Mouse (Mus musculus) layer of hippocampus, adult 18-20 months (tissue): ENCODE measurements around the gene Ppil1. TPM values are rescaled to one million over a fixed set of nuclear protein-coding genes. Genes with fewer than 3 reads are reported as not detected.

Source experiments
- DNase-seq, 2 experiments: peaks; one replicate each; pipeline ENCODE4 v3.0.0; 2022; ENCODE audit warnings: low spot score in 2 of 2
- total RNA-seq, 2 experiments: library from RNA; stranded (reverse); gene quantifications; 2 replicates each; pipeline ENCODE4 v1.2.3; 2021

Ppil1 gene
- total RNA-seq, 2 experiments from 2014 or later, result 16.2 to 18.4 TPM

DNA sequence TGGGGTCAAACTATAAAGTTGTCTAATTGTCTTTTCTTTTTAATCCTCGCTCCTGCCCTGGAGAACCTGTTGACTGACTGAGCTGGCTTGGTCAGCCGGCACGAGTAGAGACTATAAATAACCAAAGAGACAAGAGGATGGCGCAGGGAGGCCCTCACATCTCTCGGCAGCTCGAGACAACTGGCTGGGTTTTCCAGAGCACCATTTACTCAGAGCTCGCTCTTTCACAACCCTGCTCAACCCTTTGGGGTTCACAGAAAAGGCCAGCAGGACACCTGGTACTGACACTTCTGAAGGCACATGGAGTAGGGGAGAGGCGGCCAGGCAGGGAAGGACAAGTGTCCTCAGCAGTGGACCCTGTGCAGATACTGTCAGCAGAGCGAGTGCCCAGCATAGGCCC is 10.3 kb downstream of the Ppil1 start:
- DNase-seq, result no peak

DNA sequence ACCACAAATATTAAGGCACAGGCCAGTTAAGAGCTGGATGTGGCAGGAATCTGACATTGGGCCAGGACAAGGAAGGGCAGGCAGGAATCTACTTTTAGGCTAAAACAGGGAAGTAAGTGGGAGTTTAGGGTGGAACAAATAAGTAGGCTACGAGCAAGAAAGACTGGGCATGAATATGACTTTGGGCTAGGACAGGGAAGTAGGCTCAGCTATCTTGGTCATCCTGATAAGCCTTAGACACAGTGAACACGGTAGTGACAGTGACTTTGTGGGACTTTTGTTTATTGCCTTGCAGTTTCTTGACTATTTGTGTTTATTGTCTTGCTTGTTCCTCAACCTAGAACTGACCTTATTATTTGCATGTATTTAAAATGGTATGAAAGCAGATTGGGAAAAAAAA is 10.8 kb downstream of the Ppil1 start:
- DNase-seq, result no peak

DNA sequence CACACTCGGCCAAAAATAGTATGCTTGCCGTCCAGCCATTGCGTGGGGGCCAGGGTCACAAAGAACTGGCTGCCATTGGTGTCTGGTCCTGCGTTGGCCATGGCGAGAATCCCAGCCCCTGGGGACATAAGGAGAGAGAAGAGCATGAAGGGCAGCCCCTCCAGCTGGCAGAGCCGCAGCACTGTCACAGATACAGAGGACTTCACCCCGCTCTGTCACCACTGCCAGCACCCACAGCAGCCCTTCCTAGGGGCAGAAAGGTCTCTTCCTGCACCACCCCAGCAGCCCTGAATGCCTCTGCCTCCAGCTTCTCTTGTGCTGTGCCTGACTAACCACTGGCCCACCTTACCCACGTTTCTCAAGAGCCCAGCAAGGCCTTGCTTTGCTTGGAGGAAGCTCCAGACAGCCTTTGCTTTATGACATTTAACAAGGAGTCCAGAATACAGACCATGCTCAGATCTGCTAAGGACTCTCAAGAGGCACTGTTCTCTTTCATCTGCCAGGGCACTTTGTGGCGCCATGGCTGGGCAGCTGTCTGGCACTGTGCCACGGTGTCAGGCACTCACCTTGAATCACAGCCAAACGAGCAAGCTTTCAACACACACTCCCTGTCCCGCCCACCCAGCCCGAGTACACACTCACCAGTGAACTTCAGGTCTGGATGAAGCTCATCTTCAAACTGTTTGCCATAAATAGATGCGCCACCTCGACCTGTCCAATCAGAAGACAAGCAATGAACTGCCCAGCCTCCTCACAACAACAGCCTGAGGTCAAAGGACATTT is 12.2 kb downstream of the Ppil1 start:
- no peak for DNase-seq

DNA sequence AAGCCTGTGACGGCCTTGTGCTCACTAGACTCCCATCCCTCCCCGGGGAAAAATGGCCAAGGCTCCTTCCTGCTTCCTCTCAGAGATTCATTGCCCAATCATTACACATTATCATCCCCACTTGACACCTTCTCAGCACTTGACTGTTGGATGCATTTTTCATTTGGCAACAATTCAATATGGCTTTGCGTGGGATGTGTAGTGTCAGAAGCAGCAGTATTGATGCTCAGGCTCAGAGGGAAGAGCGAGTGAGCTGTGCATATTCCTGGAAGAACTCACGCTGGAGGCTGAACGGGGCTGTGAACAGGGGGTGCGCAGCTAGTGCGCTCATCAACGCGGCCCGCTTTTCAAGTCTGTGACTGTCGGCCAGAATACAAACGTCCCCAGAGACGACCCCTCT is 13.0 kb downstream of the Ppil1 start:
- DNase-seq, result peak in 1 of 2 experiments; percentile 35

DNA sequence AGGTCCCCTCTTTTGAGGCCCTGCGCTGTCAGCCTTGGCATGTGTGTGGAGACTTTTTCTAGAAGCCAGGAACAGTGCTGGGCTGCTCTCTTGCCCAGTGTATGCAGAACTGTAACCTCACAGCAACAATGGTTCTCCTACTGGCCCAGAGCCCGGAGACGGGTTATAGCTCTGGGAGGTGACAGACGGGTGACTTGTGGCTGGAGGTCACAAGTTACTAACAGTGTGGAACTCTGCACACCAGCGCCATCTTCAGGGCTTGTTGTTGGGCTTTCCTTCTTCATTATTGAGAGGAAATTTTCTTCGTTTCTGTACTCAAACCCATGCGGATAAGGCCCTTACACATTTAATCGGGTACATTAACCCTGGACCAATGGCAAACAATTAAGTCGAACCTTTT is 14.5 kb downstream of the Ppil1 start:
- no peak for DNase-seq

DNA sequence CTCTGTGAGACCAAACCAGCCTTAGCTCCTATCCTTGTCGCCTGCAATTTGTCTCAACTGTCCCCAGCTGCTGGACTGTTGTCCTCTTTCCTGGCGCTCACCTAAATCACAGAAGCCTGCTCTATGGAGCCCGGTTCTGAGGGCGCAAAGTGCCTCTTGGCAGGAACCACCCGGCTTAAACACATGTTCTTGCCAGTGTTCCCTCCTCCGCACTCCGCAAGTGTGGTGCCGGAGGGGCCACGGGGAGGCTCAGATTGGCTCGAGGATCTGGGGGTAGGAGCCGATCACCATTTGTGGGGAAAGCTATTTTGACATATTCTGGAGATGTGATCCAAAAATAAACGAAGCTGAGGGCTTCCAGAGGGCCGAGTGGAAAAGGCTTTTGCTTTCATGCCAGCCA is 16.1 kb downstream of the Ppil1 start:
- DNase-seq, result no peak

DNA sequence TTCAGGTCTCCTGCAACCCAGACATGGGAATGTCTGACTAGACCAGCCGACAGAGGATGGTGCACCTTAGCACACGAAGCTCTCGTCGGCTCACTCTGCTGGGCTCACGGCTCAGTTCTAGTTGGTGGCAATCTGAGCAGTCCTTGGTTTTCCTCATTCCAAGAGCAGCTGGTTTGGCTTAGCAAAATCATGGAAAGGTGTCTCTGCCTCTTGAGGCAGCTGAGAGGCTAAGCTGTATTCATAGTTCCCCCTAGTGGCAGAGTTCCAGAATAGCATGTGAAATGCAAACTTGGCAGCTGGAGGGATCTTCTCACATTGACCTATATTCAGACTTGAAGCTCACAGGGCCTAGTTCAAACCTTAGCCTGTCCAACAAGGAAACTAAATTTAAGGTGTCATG is 17.4 kb downstream of the Ppil1 start:
- peak in 1 of 2 experiments; percentile 51 for DNase-seq

DNA sequence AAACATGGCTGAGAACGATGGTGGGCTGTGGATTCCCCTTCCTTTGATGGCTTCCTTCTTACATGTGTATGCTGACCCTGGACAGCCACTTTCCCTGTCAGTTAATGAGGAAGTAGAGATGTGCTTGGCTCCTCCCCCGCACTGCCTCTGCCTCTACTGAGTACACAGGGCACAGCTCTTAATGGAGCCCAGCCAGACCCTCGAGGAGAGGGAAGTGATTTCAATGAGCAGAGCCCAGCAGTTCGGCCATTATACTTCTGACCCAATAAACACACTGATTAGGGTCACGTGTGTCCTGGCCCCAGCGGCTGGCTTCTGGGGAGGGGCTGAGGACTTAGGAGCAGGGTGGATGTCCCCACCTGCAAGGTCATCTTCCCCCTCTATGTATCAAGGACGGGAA is 18.3 kb downstream of the Ppil1 start:
- DNase-seq, result no peak

DNA sequence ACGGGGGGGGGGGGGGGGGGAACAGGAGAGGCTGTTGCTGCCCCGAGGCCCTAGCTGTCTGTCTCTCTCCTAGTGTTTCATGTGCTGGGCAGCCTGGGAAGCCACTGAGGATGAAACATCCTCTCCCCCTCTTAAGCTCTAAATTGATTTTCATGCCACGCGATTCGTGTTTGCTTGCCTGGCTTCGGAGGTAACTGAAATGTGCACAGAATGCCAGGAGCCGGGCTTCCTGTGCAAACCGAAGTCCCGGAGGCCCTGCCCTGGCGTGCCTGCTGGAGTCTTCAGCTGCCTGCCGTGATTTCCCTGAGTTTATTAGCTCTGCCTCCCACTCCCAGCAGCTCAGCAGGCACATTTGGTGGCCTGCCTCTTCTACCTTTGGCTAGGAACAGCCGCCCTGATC is 19.1 kb downstream of the Ppil1 start:
- no peak for DNase-seq

DNA sequence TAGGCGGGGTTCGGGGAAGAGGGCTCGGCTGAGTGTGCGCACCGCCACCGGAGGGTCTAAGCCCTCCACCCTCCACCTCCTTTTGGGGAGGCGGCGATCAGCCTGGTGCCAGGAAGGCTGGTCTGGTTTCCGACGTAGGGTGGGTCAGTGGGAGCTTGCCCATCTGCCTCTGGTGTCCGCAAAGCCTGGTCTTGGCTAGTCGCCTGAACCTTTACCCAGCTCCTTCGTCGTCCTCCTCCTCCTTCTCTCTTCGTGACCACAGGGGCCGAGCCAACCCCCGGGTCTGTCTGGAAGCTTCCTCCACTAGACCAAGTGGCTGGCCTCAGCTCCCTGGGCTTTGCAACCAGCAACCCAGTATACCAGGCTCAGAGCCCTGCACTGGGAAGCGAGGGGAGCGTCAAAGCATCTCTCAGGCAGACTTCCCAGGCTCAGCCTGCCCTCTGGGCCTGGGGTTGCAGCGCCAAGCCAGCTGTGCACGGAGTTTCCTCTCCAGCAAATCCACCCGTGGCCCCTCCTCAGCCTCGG is 25.5 kb downstream of the Ppil1 start:
- DNase-seq, result no peak

DNA sequence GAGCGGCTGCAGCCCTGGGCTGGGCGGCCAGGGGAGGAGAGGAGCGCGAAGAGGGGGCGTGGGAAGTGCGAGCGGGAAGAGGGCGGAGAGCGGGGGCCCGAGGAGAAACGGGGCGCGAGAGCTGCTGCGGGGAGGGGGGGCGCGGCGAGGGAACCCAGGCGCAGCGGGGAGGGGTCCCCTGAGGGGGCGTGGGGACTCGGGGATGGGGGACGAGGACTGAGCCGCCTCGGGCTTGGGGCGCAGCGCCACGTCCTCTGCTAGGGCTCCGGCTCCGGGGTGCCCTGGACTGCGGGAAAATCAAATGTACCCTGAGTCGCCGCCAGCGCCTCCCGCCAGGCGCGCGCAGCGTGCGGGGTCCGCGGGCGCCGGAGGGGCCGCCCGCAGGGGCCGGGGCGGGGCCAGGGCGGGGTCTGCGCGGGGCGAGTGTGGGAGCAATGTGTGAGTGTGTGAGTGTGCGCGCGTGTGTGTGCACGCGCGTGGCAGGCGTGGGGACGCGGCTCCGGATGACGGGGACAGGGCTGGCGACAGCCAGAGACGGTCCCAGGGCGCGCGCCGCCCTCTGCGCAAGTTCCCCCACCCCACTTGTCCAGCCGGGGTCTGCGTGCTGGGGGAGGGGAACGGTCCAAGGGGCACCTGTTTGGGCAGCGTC is 26.1 kb downstream of the Ppil1 start, which contains the start of gene Cpne5:
Cpne5 (minus strand) TSS at position 396 of the 649 bp plus-strand sequence.
- DNase-seq, result peak in 1 of 2 experiments; percentile 49

DNA sequence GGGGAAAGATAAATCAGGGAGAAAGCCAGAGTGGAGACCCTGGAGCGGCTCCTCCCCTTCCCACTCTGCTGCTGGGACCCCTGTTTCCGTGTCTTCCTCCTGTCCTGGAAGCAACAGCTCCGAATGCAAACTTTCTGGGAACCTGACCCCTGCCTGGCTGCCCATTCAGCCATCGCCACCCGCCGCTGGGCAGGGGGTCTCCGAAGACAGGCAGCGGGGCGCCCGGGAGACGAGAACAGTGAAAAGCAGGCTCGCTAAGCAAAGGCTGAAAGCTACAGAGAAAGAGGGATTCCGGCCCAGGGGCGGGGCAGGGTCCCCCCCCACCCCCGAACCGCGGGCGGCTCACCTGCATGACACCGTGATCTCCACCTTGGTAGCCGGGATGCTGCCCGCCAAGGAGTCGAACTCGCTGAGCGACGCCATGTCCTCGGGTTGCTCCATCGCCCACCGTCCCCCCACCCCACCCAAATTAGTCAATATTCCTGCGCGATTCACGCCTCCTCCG is 26.7 kb downstream of the Ppil1 start:
- no peak for DNase-seq

DNA sequence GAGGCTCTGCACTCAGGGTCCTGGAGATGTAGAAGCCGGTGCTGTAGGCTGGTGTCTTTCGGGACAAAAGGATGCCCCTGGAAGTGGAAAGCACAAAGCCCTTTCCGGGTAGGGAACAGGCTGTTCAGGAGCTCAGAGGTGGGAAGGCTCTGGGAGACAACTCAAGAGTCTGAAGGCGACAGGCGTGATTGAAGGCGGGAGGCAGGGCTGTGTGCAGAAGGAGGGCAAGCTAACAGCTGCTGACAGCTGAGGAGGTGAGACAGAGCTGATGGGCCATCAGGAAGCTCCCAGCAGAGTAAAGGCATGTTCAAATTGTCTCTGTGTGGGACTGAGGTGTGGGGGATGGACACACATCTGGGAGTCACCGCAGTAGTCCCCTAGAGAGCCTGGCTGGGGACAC is 27.9 kb downstream of the Ppil1 start:
- no peak for DNase-seq

DNA sequence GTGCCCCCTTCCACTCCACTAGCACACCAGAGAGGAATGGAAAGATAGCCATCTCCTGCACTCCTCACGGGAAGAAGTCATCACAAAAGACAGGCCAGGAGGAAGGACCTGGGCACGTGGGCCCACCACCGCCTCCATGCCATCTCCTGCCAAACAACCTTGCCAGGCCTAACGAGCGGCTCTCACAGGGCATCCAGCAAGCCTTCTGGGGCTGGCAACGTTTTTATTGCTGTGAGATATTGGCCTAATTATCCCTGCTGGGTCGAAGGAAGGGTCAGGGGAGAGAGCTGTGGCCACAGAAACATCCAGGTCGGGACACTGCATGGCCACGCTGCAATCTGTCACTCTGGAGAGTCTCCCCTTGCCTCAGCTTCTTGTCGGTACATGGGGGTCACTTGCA is 32.9 kb downstream of the Ppil1 start:
- DNase-seq, result no peak

DNA sequence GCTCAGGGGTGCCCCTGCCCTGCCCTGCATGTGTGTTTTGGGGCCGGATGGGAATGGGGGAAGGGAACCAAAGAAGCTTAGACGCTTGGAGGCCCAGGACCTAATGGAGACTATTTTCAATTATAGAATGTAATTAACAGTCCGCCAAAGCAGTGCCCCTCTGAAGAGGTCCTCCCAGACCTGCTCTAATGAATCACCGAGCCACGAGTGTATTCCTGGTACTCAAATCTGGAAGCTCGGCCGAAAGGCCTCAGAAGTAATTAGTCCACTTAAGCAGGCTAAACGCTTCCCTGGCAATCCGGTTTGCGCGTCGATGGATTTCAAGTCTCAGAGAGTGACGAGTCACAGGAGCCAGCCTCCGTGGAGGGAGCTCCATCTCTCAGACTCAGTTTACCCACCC is 43.4 kb downstream of the Ppil1 start:
- DNase-seq, result no peak

DNA sequence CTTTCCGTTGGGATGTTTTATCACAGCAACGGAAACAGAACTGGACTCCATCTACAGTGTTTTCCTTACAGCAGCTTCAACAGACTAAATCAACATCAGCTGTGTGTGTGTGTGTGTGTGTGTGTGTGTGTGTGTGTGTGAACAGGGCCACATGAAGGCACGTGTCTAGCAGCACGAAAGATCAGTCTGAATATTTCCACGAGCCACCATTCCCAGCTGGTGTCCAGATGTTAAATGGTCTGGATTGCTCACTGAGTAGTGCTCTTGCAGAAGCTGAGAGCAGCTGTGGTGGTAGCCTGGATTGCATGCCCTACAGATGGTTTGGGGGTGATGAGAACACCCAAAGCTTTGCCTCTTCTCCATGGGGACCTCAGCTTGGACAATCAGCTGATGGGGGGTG is 46.0 kb downstream of the Ppil1 start:
- DNase-seq, result no peak

DNA sequence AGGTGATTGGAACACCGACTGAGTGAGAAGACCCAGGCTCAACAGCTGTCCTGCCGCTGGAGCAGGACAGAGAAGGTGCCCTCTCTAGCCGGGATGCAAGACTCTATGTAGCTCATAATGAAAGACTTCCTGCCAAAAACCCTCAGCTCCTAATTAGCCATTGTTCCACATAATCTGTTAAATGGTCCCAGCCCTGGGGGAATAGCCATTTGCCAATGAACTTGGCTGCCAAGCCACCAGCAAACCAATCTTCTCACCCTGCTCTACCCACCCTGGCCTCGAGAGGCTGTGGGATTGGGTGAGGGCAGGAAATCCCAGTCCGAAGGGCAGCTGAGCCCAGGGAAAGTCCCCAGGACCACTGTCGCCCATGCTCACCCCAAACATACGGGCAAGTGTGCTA is 47.9 kb downstream of the Ppil1 start:
- DNase-seq, result no peak

DNA sequence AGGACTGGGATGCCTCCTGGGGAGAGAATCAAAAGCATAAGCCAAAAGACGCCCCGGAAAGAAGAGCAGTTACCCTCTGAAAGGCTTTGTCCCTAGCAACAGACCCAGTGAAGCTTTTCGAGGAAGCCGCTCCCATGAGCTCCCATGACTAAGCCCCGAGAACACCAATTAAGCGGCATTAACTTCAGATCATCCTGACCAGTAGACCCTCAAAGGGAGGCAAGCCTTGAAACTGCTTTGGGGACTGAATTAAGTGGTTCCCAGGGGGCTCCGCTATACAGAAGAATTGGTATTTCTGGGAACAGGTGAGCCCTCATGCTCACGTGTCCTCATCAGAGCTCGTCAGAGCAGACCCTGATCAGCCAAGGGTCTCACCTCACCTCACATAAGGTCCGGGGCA is 49.3 kb downstream of the Ppil1 start:
- no peak for DNase-seq

DNA sequence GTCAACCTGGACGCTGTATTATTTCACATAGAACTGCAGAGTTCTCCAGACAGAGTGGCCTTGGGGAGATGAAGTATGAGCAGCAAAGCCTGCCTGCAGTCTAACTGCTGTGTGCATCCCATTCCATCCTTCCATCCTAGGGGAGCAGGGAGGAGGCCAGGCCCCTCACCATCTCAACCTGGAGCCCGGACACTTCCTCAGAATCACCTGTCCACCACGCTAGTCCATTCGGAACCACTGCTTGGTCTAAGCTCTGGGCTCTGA is 49.9 kb downstream of the Ppil1 start:
- DNase-seq, result no peak

DNA sequence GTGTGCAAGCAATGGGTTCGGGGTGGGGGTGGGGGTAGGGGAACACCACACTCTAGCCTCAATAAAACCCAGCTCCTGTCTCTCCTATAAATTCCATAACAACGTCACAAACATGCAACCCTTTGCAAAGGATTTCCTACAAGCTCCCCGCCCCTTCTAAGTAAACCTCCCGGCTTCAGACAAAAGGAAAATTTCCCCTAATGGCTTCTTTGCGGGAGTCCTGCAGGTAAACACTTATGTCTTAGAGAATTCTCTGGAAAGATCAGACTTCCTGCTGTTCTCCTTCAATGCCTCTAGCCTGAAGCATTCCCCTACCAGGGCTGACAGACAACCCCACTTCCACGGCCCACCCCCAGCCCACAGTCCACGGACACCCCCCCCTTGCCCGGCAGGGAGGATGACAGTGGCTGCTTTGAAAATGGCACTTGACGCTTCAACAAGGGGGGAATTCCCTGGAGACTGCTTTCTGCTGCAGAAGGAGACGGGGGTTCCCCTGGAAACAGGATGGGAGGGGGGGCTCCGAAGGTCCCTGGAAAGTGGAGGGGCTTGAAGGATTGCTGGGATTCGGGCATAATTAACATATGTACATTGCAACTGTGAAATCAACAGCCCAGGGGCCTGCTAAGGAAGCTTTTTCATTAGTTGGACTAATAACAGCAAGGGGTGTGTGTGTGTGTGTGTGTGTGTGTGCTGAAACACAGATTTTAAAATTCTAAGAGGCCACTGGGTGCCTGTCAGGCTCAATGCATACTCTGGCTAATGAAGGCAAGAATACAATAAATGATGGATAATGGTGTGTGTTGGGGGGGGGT is 50.4 kb downstream of the Ppil1 start:
- DNase-seq, result no peak

DNA sequence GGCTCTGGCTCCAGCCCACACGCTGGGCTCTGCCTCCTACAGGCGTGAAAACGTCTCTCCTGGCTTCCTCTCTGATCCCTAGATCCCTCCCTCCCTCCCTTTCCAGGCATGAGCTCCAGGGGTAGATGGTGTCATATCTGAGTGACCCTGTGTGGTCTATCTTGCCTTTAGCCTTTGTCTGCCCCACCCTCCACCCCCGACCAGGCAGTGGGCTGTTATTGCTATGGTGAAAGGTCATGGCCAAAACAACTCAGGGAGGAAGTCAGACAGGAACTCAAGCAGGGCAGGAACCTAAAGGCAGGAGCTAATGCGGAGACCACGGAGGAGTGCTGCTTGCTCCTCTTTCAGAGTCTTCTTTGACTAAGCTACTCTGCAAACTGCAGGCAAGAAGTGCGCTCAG is 52.1 kb downstream of the Ppil1 start:
- no peak for DNase-seq

DNA sequence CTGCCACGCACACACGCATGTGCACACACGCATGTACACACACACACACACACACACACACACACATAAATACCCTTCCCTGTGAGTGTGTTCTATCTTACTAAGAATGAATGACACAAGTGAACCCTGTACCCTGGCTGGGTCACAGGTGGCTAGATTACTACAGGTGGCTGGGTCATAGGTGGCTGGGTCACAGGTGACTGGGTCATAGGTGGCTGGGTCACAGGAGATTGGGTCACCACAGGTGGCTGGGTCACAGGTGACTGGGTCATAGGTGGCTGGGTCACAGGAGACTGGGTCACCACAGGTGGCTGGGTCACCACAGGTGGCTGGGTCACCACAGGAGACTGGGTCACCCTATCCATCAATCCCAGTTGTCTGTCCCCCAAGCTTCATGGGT is 53.9 kb downstream of the Ppil1 start:
- no peak for DNase-seq
